Mouse (Mus musculus) thymus, postnatal 0 days (tissue): ENCODE data around the gene 1810037I17Rik. TPM values are rescaled to one million over a fixed set of nuclear protein-coding genes. Genes with fewer than 3 reads are reported as not detected.

ENCODE experiments used
- DNase-seq: peaks from one replicate; pipeline ENCODE4 v3.0.0-alpha.2; 2015; ENCODE audit warnings: low spot score
- polyA plus RNA-seq: library from polyadenylated mRNA; unstranded; fragments of >200 nt; fragmentation: Nextera tagmentation; extraction: Ambion mirVana; gene quantifications from 2 replicates; pipeline ENCODE4 v1.2.1, GENCODE M21; 2015

The 1810037I17Rik gene
- polyA plus RNA-seq = 139 and 157 TPM in 2 replicates

DNA sequence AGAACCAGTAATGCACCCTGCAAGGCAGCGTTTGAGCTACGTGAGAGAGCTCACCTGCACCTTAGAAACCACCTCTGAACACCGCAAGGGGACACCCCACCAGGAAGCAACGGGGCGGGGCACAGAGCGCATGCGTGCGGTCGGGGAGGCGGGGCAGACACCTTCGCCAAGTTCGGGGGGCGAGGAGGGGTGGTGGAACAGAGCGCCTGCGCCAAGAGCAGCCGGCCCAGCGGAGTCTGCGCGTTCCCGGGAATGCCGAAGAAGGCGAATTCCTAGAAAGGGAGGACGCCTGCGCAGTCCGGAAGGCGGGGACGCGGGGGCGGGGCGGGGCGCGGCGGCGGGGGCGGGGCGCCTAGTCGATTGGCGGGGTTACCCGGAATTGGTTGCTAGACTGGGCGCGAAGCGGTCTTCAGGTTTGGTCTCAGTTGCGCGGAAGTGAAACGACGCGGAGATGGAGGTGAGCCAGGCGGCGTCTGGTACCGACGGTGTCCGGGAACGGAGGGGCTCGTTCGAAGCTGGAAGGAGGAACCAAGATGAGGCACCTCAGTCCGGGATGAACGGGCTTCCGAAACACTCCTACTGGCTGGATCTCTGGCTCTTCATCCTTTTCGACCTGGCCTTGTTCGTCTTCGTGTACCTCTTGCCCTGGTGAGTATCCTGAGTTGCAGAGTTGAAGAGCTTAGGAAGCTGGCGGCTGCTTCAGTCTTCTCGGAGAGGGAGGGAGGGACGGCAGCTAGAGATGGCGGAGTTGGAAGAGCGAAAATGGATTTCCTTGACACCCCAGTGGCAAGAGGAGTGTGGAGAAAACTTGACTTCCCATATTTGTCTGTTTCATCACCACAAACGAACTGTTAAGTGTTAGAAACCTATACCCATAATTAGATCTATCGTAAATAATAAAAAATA, at the start of gene 1810037I17Rik:
Gene 1810037I17Rik, plus strand, starts transcription at position 195 of the 906 bp plus-strand sequence.
- DNase-seq = peak; percentile 95

GRCm38 (mm10) chr3:122876870-122877269, 47.1 kb upstream of the 1810037I17Rik start:
- no peak for DNase-seq

DNA sequence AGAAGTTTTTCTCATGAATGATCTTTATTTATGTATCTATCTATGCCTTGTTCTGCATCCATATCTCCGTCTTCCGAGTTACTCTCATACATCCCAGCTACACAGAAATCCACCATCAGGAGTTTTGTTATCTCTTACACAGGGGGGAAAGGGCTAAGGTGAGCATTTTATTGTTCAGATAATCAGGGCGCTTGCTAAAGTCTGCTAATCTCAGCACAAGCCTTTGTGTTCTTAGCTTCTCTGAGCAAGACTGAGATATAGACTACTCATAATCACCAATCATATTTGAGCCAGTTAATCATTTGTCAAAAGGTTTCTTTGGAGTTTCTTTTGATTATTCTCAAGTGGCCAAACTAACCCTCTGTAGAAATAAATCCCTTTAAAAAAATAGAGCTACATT, 46.5 kb upstream of the 1810037I17Rik start:
- DNase-seq = no peak

DNA sequence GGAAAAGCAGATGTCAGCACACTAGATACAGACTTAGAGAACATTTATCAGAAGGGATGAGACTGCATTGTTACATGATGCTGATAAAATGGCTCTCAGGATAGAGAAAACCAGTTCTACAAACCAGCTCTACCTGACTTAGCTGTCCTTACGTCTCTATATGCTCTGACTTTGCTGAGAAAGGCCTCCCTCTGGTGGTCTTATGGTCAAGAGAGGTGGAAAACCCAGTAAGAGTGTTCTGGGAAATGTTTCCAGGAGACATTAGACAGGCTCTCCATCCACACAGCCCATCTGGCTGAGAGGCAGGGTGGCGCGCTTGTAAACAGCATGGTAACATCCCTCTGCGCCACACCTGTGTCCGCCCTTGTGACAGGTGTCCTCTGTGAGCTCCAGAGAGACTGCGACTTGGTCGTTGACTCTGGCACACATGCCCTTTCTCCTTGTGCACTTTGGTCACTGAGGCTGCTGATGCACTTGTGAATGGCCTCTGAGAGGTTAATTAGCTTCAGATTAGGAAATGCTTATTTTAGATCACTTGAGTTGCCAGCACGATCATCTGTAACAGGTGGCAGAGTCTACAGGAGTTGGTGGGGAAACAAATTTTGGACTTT, 45.2 kb upstream of the 1810037I17Rik start:
- DNase-seq = no peak

DNA sequence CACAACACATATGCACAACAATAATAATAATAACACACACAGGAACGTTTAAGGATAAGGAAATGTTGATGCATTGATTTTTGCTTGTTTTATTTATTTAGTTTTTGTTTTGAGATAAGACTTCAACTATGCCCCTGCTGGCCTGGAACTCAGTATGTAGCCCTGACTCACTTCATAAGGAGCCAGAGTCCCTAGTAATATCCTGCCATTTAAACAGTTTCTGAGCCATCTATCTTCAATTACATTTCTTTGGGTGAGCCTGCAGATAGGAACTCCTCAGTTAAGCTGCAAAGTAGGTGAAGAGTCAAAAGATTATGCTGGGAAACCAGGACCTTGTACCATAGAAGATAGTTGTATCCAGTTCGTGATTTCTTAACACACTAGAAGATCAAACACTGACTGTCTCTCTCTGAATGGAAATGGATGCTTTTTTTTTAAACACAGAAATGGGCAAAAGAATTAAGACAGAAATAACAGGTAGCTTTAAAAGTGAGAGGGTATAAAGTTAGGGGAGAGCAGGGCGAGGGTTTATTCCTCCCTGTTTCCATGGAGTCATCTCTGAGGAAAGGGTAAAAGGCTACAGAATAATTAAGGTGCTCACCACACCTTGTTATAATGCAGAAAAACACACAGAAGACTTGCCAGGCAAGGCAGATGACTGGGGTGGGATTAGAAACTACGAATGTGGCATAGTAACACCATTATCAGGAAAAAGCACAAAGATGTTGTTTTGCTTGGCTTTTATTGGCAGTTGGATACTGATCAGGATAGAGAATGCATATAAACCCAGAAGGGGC, 36.3 kb upstream of the 1810037I17Rik start:
- DNase-seq = no peak

DNA sequence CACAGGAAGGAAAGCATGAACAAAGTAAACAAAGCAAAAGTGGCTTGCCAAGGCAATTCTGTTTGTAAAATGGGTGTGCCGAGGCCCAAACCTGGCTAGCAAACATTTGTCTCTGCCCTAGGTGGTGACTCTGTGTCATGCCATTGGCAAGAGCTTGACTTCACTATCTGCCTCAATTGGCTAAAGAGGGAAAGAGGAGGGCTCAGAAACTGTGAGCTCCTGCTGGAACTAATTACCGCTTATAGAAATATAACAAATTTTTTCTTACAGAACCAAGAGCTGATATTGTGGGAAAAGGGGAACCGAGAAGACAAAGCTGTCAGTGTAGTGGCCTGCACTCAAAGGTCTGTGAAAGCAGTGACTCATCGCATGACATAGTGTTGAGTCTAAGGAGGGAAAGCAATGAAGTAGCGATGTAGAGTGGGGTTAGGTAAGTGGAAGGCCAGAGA, 35.6 kb upstream of the 1810037I17Rik start:
- DNase-seq = no peak

GRCm38 (mm10) chr3:122894772-122895171, 29.2 kb upstream of the 1810037I17Rik start, which contains the start of gene Fabp2:
TSS of gene Fabp2 (plus strand) at chr3:122895072.
- DNase-seq = no peak

- no peak for DNase-seq
Observed at GRCm38 (mm10) chr3:122895189-122895731, 28.7 kb upstream of the 1810037I17Rik start.

DNA sequence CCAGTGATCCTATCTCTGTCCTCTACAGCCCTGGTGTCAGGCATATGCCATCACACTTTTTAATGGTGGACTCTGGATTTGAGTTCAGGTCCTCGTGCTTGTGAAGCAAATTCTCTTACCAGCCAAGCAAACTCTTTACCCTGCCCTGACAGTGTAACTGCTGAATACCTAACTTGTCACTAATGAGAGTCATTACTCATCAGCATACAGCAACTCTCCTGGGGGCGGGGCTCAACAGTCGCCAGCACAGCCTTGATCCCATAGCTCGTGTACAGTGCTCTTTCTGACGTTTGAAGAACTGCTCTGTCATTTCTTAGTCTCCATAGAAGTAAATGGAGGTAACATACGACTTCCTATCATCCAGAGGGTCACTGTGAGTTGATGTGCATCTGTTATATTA, 25.7 kb upstream of the 1810037I17Rik start:
- no peak for DNase-seq

DNA sequence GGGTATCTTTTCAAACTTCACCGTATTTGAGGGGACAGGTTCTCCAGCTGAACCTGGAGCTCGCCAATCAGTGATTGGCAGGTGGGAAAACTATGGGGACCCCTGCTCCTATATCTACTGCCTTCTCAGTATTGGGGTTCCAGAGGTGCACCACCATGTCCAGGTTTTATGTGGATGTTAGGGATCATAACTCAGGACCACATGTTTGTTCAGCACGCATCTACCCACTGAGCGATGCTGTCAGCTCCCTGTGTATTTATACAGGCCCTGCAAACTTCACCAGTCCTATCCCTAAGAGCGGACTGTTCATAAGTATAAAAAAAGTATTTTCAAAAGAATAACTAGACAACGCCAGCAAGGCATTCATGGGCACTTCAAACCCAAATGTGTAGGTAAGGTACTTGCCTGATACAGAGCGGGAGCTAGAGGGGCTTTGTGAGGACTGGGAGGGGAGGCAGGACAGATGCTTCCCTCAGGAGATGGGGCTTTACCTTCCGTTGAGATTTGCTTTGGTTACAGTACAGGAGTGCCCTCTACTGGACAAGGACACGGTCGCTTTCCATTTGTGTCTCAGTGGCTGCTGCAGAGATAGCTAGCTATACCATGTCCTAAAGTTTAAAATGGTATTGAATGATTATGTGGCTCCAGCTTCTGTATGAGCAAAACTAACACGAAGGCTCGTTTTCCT, 20.1 kb upstream of the 1810037I17Rik start:
- peak; percentile 52 for DNase-seq

GRCm38 (mm10) chr3:122907841-122908240, 16.2 kb upstream of the 1810037I17Rik start:
- DNase-seq = no peak

GRCm38 (mm10) chr3:122915493-122915892, 8.5 kb upstream of the 1810037I17Rik start:
- no peak for DNase-seq

GRCm38 (mm10) chr3:122916191-122916680, 7.8 kb upstream of the 1810037I17Rik start:
- DNase-seq = no peak

GRCm38 (mm10) chr3:122918672-122919071, 5.3 kb upstream of the 1810037I17Rik start:
- no peak for DNase-seq

- DNase-seq = no peak
Observed at GRCm38 (mm10) chr3:122919260-122919659, 4.7 kb upstream of the 1810037I17Rik start, which contains the start of gene Gm10959. TSS of gene Gm10959 (minus strand) at chr3:122919360.

GRCm38 (mm10) chr3:122920572-122921435, 3.2 kb upstream of the 1810037I17Rik start:
- no peak for DNase-seq

DNA sequence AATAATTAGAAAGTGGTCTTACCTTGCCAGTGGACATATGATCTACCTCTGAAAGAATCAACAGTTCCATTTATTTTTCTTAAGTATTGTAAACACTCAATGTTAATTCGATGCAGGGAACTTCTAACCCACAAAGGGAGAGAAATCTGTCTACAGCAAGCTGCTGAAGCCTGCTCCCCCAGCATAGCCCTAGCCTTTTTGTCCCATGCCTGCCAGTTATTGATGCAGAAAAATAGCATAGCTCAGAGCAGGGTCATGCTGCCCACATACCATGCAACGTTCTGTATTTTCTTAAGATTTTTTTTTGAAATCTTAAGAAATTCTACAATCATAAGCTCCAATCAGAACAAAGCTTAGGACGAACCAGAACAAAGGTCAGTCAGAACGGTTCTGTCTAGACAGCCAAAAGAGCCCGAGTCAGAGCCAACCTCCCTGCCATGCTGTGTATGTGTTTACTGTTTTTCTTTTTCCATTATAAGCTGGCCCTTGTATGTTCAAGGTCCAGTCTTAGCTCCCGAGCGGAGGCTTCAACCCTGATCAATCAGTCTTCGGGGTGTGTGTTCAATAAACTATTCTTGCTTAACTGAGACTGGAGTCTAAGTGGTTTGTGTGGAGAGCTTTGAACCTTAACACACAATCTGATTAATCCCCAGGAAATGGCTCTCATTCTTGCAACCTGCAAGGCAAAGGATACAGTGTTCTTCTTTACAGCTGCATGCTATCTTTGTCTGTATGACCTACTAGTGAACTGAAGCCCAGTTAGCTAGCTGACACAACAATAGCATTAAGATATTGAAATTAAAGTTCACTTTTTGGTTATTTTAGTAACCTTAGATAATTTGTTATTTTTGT, 2.1 kb upstream of the 1810037I17Rik start:
- no peak for DNase-seq

- no peak for DNase-seq
Observed at GRCm38 (mm10) chr3:122923147-122923546, 856 bp upstream of the 1810037I17Rik start.
